Mouse (Mus musculus): Measurements from ENCODE around the gene Rnf152. TPM values are rescaled to one million over a fixed set of nuclear protein-coding genes. Genes with fewer than 3 reads are reported as not detected.

Rnf152 gene
- total RNA-seq (2021), result under 1 TPM; 0.30 to 0.38 TPM
- long read RNA-seq, experiment 1, result 0 reads
- long read RNA-seq, experiment 2, result 0 reads

DNA sequence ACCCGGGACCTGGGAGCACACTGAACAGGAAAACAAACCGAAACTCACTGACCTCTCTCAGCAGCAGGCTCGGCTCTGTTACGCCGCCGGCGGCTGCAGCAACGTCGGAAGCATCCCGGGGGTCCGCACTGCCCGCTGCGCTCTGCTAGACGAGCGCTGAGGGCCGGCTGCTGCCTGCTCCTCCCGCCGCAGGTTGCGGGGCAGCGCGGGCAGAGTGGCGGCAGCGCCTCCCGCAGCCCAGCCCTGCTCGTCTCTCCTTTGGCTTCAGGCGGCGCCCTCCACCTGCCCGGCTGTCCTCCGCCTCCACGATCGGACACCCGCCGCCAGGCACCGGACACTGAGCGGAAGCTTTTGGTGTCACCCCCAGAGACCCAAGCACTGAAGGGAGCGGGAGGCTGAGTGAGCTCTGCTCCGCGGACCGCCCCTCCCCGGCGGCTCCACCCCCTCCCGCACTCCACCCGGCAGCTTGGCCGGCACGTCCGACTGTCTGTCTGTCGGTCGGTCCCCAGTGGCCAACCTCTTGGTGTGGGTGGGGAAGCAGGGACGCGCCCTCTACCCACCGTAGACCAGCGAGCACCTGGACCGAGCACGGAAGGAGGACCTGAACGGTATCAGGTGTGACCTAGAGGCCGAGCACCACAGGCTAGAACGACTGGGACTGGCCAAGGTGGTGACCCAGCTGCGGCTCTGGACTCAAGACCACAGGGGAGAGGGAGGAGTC lies at the start of gene Rnf152:
TSS of gene Rnf152 (minus strand) at position 420 of the 721 bp plus-strand sequence.
- DNase-seq (ENCODE audit: low spot score), result peak; percentile 6

DNA sequence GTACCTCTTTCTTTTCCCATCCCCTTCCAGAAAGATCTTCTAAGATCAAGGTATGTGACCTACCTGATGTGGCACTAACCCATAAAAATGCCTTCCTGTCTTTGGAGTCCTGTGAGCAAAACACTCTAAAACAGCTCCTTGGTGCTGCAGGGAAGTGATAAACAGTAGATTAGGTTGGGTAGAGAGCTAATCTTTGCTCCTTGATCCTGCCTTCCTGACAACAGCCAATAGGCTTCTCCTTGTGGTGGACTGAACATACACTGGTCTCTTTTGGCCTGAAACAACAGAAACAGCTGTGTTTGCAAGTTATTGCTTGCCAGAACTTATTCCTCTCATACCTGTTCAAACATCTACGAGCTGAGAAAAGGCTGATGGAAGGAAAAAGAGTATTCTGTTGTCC lies 46.3 kb upstream of the Rnf152 start:
- no peak for DNase-seq (ENCODE audit: low spot score)

DNA sequence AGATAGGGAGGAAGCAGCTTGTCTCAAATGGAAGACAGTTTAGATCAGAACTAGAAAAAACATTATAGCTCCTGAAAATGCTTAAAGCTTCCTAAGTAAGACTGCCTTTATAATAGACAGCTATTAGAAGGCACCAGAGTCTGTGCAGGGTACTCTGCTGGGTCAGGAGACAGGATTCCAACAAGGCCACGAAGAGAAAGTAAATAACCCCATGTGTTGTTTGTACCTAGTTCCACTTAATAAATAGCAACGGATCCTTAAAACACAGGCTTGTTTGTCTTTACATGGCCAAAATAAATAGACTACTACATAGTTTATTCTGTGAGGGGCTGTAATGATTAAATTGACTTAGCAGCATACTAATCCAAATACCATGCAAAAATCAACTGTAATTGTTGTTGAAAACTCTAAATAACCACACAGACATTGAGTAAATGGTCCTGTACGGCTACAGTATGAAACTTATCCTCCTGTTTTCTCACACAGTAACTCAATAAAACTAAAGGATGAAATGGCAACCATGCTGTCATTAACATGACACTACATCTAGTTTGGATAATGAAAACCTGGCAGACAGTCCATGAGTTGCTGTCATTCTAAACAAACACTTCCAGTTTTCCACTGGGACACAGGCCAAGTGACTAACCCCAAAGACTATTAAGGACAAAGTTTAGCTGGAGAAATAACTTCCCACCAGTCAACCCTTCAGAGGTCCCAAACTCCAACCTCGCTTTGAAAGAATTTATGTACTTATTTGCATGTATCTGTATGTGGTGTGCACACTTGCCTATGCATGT lies 27.8 kb upstream of the Rnf152 start:
- DNase-seq (ENCODE audit: low spot score), result no peak

DNA sequence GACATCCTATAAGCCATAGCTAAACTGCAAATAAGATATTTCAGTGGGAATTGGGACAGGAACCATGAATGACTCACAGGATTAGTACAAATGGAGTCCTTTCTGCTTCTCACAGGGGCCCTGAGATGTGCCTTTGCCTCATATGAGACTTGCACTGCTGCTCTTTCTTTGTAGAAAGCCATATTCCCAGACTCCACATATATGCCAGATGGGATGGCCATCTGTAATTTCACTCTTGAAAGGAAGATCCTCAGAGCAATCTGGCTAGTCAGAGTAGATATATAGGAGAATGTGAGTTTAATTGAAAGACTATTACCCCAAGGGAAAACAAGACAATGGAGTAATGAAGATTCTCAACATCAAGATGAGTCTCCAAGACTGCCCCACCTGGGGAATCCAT lies 21.0 kb upstream of the Rnf152 start:
- DNase-seq (ENCODE audit: low spot score), result no peak

DNA sequence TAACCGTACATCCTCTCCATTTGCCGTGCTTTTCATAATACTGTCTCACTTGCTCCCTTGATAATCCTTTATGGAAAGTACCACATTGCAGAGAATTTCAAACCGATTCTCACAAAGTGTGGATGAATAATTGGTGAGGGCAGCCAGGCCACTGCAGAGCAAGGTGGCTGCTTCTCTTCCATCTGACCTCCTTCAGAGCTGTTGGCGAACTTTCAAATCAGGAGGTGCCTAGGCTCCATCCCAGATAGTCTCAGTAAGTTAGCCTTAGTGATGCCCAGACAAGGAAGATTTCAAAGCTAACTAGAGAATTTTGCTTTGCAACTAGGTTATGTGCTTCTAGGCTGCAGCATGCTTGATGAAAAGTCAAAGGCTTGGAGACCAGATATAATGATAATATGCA lies 18.1 kb upstream of the Rnf152 start:
- no peak for DNase-seq (ENCODE audit: low spot score)

DNA sequence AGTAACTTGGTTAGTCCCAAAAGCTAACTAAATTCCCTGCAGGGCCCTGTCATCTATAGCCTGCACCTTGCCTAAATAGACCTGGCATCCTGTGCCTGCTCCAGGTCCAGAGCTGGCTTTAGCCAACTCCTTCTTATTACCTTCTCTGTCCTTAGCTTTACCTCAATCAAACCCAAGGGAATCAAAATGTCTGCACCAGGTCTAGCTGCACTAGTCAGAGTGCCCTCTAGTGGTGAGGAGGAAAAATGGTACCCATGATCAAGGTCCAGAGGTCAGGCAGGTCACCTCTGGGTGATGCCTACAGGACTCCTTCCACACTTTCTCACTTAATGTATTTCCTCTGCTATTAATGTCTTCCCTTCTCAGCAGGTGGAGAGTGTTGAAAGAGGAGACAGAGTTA lies 6.2 kb upstream of the Rnf152 start:
- no peak for DNase-seq (ENCODE audit: low spot score)

DNA sequence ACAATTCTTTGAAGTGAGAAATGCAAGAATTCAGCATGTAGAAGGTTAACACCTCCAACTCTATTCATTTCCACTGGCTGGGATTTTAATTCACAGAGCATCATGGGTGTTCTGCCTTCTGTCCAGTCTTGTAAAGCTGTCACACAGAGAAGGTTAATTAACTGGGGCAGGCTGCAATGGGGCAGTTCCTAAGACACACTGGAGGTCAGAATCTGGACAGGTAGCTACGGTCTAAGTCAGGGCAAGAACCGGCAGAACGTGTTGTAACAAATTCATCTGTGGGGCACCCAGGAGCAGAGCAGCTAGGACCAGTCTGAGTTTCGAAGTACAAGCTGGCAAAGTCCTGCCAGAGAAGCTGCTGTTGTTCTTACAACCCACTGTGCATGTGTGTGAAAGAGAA lies 2.4 kb upstream of the Rnf152 start:
- DNase-seq (ENCODE audit: low spot score), result no peak

DNA sequence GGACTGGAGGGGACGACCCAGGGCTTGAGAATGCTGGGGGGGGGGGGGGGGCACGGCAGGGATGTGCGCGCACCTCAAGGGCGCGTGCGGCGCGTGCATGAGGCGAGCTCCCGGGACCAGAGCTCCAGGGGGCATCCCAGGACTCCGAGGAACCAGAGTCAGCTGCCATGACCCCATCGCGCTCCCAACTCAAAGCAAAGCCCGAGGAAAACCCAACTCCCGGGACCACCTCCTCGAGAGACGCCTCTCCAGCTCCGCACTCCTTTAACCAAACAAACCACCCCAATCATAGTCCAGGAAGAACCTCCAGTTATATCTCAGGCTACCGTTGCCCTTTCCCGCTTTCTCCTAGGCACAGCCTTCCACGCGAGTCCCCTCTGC lies 610 bp downstream of the Rnf152 start:
- no peak for DNase-seq (ENCODE audit: low spot score)

DNA sequence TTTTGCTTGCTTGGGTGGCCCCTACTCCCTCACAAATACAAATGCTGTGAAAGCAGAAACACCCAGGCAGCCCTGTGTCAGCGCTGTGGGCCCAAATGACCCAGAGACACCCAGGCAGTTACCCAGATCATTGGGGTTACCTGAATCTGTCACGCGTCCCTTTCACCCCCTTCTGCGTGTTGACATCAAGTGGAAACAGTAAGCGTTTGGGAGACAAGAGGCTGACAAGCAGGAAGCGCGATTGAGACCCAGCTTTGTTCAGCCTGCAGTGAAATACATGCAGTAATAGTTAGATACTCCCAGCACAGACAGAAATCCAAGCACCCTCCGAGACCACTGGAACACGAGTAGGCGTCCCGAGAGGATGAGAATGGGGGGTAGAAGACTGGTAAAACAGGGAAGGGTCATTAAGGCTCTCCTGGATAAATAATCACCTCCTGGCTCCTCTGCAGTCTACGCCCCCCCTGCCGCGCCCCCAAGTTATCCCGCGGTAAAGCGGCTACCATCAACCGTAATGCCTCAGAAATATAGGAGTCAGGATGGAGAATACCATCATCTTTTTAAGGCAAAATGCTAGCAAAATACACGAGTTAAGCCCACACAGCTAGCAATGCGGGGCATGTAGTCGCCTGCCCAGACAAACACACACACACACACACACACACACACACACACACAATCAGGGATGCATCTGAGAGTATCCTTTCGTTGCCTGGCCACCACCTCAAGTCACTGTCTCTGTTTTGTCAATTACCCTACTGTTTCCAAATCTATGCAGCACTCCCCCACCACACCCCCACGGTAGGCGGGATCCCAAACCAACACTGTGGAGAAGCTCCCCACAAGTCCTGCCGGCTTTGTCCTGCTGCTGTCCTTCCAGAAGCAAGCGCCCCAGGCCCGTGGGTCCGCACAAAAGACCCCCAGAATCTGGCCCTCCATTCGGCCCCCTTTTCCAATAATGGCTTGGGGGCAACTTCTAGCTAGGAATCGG lies 1.3 kb downstream of the Rnf152 start:
- peak; percentile 15 for DNase-seq (ENCODE audit: low spot score)

DNA sequence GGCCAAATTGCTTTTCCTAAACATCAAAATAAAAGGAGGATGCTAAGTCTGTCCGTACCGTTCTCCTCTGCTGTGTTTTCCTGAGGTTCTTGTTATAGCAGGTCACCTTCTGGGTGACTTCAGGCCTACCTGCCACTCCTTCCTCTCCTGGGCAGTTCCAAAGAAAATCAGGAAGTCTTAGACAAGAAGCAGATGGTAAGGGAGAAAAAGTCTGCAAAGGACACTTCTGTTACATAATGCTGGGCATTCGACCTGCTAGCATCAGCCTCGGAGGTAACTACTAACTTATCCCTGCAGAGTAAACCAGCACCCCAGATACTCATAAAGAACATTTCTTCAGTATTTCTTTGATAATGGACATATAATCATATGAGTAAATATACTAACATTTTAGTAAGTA lies 4.7 kb downstream of the Rnf152 start:
- no peak for DNase-seq (ENCODE audit: low spot score)

DNA sequence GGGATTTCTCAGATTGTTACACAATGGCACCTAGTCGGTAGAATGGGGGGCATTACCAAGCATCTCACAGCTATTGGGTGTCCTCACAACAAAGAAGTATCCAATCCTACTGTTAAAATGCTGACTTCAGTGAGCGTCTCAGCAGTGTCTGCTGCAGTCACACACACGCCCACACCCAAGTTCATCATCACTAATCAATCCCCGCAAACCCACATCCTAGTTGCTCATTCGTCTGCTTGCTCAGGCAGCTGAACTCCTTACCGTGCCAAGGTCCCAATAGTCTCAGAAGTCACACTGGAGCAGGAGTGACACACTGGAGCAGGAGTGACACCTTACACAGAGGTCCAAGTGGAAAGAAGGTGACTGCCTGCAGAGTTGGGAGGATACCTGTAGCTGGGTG lies 14.2 kb downstream of the Rnf152 start:
- DNase-seq (ENCODE audit: low spot score), result no peak

DNA sequence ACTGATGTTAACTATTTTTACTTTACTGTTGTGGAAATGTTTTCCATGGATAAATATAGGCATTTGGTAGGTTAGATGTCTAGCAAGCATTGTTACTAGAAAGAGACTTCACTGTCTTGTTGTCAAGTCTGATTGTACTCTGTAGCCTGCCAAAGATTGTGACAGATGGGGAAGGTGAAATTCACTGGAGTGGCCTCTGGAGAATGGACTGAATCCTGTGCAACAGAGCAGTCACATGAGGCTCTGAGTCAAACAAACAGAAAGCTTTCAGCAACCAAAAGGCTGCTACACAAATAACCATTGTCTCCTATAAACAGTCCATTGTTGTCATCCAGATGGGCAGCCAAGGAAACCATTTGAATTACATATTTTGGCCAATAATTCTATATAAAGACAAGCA lies 15.6 kb downstream of the Rnf152 start:
- no peak for DNase-seq (ENCODE audit: low spot score)

DNA sequence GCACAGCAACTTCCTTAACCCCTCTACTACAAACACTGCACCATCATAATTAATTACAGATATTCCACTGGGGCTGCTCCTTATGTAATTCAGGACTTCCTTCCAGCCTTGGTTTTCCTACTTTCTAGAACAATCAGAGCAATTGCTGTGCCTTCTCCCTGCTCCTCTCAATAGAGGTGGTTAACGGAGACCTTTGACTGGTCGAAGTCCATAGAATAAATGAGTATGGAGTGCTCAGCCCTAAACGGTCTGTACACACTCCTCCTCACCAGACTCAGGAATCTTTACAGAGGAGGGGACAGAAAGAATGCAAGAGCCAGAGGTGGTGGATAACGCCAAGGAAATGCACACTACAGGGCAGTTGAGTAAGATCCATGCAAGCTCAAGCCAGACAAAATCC lies 19.1 kb downstream of the Rnf152 start:
- no peak for DNase-seq (ENCODE audit: low spot score)

DNA sequence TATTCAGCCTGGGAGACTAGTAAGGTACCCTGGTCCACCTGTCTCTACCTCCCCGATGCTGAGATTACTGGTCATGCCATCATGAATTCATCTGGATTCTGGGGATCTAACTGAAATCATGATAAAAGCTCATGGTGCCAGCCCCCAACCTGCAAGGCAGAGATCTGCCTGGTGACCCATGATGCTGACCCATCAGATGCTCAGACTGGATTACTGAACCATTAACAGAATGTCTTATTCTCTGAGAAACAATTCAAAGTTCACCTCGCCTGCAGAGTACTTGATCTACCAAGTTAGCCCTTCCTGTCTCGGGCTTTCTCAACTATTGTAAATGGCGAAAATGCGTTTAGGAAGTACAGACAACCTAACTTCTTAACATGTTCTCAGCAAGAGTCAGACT lies 20.4 kb downstream of the Rnf152 start:
- DNase-seq (ENCODE audit: low spot score), result no peak

DNA sequence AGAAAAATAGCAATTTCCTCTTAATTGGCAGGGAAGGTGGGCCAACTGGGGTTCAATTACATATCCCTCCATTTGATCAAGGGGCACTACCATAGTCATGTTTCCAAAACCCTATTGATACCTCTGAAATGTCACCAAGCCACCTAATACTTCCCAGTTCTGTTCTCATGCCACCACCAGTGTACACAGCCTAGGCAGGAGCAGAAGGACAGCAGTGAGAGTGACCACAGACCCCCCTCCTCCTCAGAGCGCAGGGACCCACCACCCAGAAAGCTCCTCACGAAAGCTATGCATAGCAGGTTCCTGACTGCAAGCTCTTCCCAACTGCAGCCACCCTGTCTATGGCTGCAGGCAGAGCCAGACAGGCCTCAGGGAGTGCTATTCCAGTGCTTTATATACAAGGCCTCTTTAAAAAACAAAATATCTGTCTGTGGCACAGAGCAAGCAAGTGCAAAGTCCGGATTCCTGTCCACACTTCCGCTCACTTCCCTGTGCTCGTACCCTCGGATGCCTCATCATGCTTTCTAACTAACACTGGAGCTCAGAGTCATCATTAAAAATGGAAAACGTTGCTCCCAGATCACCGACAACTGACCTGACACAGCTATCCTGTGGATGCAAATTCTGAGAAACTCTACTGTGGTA lies 24.3 kb downstream of the Rnf152 start:
- no peak for DNase-seq (ENCODE audit: low spot score)

DNA sequence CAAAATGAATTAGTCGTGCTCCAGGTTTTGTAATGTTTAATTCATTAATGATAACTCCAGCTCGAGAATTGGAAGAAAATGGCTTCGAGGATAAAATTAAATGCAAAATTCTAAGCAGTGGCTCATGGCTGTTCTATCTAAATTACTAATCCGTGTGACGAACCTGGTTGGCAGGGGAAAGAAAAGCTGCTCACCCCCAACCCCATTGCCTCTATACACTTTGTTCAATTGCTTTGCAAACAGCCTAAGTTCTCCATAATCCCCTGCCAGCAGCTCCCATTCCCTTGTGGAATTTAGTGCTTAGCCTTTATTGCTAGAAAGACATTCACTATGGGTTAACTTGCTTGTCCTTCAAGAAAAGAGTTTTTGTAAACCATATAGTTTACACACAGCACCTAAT lies 24.9 kb downstream of the Rnf152 start:
- DNase-seq (ENCODE audit: low spot score), result no peak

DNA sequence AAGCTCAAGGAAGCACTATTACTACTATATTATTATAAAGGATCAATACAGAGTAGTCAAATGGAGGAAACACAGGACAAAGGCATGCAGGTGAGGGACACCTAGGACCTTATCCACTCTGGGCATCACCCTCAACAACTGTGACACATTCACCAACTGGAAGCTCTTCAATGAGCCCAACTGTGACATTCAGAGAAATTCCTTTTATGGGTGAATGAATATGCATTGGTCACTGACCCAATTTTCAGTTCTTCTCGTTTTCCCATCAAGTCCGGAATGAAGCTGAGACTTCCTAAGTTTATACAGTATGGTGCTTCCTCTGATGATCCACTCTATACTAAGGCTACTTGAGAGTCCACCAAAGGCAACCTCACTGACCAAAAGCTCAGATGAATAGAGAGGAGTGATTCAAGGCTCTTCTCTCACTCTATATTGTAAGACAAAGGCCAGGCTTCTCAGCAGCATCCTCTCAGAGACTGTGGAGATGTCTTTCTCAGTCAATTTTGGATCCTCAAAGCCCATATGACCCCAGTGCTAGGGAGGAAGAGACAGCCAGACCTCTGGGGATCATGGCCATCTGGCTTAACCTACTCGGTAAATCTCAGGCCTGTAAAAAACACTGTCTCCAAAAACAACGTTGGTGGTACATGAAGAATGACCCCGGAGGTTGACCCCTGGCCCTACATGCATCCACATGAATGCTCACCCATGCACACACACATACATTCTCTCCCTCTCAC lies 25.8 kb downstream of the Rnf152 start:
- DNase-seq (ENCODE audit: low spot score), result no peak

DNA sequence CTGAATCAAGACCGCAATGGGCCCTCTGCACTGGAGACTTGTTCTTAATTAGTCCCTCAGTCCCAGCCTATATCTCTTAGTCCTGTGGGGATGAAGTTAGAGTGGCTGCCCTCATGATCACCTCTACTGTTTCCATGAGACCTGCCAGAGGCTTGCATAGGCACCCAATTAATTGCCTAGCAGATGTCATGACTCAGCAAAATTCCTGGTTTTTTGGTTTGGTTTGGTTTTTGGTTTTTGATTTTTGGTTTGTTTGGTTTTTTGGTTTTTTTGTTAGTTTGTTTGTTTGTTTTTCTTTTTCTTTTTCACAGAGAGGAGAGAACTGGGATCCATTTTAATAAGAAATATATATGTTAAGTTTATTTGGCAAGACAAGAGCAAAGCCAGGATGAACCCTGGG lies 28.7 kb downstream of the Rnf152 start:
- DNase-seq (ENCODE audit: low spot score), result no peak

DNA sequence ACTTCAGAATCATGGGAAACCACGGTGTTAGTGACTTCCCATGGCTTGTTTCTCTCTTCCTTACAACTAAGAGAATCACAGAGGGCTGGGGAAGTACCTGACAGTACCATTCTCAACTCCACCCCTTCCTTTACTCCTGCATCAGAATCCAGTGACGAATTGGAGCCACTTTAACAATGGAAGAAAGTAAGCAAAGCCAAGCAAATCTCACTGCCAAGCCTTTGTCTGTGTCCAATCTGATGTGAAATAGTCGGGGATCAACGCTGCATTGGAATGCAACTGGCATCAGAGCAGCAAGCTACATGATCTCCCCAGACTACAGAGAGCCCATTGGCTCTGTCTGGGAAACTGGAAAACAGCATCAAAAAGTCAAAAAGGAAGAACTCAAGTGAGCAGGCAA lies 31.9 kb downstream of the Rnf152 start:
- no peak for DNase-seq (ENCODE audit: low spot score)

DNA sequence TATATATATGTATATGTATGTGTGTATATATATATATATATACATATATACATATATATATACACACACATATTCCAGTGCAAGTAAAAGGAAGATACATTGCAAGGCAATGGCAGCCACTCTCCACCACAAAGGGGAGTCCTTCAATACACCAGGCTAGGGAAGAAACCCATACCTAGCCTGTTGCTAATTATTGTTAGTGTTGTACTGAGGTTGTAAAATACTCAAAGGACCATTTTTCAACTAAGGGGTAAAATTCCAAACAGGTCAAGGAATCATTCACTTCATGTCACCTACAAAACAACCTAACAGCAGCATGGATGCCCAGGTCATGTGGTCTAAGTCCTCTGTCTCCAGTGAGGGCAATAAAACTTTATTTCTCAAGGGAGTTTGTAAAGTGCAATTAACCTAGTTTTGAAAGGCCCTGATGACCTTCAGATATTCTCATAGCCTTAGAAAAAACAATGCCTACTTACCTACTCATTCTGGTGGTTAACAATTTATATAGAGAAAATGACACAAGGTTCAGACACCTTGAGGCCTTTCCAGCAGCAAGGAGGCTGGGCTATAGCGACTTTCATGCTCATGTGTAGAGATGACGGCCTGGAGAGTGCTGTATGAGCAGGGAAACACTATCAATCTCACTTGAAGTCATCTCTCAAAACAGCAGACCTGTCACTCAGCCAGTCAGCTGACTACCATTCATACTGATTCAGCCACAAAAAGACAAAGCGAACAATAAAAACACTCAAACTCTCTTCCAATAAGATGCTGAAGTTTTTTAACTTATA lies 42.3 kb downstream of the Rnf152 start:
- no peak for DNase-seq (ENCODE audit: low spot score)
